Mouse (Mus musculus): ENCODE measurements around the gene Fli1. TPM values are rescaled to one million over a fixed set of nuclear protein-coding genes. Genes with fewer than 3 reads are reported as not detected.

Gene Fli1
- polyA plus RNA-seq, 1 experiment from 2014 or later = 53.5 TPM

DNA sequence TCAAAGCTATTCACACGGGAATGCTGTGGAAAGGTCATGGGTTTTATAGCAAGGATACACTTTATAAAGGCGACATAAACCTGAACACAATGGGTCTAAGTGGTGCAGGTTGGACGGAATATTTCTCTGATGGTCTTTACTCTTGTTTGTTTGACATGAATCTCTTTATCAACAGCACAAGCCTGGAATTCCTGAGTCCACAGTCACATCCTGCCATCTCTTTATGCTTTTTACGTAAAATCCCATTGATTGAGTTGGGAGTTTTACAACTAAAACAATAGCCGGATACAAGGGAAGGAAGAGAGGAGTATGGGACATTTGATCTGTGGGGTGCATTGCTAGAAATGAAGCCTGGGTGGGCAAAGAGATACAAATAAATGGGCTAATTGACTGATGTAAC is 16.9 kb downstream of the Fli1 start:
- DNase-seq (ENCODE audit: low spot score) = no peak

GRCm38 (mm10) chr9:32522536-32523245 is 20.0 kb downstream of the Fli1 start:
- no peak for DNase-seq (ENCODE audit: low spot score)

- DNase-seq (ENCODE audit: low spot score) = peak; percentile 21
Measured at GRCm38 (mm10) chr9:32521331-32521730, 21.3 kb downstream of the Fli1 start.

GRCm38 (mm10) chr9:32520821-32521220 is 21.8 kb downstream of the Fli1 start:
- peak; percentile 32 for DNase-seq (ENCODE audit: low spot score)

- DNase-seq (ENCODE audit: low spot score) = no peak
Measured at GRCm38 (mm10) chr9:32519101-32520051, 23.3 kb downstream of the Fli1 start.

DNA sequence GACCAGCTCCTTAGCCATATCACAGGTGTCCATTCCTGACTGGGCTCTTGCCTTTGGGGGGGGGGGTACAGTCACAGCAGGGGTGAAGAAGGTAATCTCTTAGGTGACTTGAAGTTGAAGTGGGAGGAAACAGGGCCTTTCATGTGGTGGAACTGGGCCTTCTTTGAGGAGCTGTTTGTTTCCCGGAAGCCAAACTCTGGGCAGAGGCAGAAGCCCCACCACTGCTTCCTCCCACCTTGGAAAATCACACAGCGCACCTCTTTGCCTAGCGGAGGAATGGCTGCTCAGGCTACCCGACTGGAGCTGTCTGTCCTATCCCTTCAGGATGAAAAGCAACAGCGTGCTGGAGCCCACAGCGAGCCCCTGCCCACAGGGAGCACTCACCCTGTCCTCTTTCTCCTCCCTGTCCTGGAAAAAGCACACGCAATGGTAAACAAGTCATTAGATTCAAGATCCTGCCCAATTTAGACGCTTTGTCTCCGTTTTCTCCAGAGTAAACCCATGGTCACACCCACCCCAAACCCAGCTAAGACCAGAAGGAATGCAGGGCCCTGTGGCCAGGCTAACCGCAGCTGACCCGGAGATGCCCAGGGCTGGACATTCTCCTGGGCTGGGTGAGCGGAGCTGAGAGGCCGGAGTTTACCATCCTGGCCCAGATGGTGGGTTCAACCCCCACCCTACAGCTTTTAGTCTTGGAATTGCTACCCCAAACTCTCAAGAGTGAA is 24.1 kb downstream of the Fli1 start:
- peak; percentile 81 for DNase-seq (ENCODE audit: low spot score)

- peak; percentile 31 for DNase-seq (ENCODE audit: low spot score)
Measured at GRCm38 (mm10) chr9:32516691-32517090, 26.0 kb downstream of the Fli1 start.

GRCm38 (mm10) chr9:32515894-32516686 is 26.6 kb downstream of the Fli1 start:
- peak; percentile 72 for DNase-seq (ENCODE audit: low spot score)

DNA sequence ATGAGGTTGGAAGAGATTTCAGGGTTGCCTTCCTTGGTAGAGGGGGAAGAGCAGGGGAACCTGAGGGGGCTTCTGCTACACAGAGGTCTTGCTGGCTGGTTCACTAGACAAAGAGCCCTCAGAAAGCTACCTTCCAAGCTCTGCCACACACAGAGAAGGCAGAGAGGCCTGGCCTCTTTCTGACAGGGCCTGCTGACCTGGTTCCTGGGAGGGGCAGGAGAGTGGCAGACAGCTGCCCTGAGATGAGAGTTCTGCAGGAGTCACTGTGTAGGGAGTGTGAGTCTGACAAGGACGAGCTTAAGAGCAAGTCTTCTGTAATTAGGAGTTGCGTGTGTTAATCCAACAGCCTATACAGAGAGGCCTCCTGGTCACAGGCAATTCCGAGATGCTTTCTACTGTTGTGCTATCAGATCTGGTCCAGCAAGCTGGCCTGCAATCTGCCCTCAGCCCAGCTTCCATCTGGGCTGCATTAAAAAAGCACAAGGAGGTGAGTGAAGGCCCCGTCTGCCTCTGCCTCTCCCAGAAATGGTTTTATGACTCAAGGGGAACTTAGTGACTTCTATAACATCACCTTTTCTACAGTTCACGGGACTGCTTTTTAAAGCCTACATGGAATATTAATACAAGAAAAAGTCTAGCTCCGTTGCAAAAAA is 28.1 kb downstream of the Fli1 start:
- DNase-seq (ENCODE audit: low spot score) = peak; percentile 54

DNA sequence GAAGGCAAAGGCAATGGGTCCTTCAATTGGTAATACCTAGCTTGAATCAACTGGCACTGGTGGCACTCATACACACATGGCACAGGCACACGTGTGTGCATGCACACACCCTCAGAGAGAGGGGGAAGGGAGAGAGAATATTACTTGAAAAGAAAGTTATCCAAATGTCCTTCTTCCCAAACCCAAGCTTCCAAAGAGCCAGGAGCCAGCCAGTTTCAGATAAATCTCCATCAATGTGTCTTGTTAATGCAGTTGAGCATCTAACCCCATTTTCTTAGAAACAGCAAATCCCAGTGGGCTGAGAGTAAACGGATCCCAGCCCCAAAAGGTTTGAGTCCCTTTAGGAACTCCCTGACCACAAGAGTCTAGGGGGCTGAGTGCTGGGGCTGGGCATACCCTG is 29.2 kb downstream of the Fli1 start:
- DNase-seq (ENCODE audit: low spot score) = no peak

DNA sequence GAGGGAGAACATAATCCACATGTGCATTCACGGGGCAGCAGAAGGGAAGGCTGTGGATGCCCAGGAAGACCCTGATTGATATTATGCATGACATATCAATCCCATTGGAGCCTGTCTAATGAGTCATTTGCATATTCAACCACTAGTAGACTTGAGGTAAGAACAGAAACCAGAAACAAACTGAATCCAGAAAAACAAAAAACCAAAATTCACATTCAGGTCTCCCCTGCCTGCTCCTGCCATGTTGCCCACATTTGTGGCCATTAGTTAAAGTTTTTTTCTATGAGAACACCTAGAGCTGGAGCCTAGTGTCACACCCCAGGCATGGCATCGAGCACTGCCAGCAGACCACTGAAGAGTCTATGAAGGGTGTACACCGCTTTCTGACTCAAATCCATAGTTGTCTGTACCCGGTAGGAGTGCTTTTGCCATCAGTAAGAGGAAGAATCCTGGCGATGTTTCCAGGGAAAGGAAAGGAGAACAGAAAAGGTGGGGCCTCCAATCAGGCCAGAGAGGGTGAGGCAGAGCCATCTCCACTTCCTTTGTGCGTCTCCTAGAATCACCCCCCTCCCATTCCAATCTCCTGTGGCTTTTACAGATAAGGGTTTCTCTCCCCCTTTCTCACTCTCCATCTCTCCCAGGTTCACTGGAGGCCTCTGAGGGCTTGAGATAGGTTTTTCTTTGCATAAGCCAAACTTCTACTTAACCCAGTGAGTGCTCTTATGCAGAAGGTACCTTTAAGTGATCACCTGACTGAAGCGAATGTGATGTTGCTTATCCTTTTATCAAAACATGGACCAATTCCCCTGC is 32.0 kb downstream of the Fli1 start:
- DNase-seq (ENCODE audit: low spot score) = no peak

GRCm38 (mm10) chr9:32509706-32510156 is 32.9 kb downstream of the Fli1 start:
- DNase-seq (ENCODE audit: low spot score) = peak; percentile 91

- DNase-seq (ENCODE audit: low spot score) = no peak
Measured at GRCm38 (mm10) chr9:32508648-32509047, 34.0 kb downstream of the Fli1 start.

DNA sequence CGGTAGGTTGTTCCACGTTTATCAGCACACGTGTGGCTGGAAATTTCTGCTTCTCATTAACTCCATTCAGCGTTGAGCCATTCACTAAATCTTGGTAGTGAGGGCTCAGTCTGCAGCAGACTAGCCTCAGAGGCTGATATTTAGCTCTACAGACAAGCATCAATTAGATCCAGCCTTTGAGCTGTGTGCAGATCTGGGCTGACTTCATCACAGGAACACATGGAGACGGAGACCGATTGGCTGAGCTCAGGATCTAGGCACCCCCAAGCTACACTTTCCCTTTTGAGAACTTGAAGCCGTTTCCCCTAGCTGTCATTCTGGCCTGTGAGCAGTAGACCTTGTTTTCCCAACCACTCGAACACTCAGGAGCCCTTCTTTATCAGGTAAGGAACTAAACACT is 34.5 kb downstream of the Fli1 start:
- DNase-seq (ENCODE audit: low spot score) = peak; percentile 48

- peak; percentile 84 for DNase-seq (ENCODE audit: low spot score)
Measured at GRCm38 (mm10) chr9:32506866-32507861, 35.5 kb downstream of the Fli1 start.

- DNase-seq (ENCODE audit: low spot score) = peak; percentile 66
Measured at GRCm38 (mm10) chr9:32506161-32506560, 36.5 kb downstream of the Fli1 start.

GRCm38 (mm10) chr9:32505460-32506075 is 37.1 kb downstream of the Fli1 start:
- DNase-seq (ENCODE audit: low spot score) = no peak

- DNase-seq (ENCODE audit: low spot score) = peak; percentile 71
Measured at GRCm38 (mm10) chr9:32503995-32504451, 38.6 kb downstream of the Fli1 start.

Measured in thymus, postnatal 0 days (tissue).